Mouse (Mus musculus) gastrocnemius, postnatal 10 days (tissue): ENCODE data around the gene Ttll6. TPM values are rescaled to one million over a fixed set of nuclear protein-coding genes. Genes with fewer than 3 reads are reported as not detected.

Experiments
- DNase-seq: peaks from one replicate; pipeline ENCODE4 v3.0.0; 2021; ENCODE audit warnings: mixed read lengths
- total RNA-seq, 2 experiments: library from RNA; stranded (reverse); gene quantifications; 2 replicates each; pipeline ENCODE4 v1.2.3; 2021

Gene Ttll6
- total RNA-seq, 2 experiments from 2014 or later, result not detected

DNA sequence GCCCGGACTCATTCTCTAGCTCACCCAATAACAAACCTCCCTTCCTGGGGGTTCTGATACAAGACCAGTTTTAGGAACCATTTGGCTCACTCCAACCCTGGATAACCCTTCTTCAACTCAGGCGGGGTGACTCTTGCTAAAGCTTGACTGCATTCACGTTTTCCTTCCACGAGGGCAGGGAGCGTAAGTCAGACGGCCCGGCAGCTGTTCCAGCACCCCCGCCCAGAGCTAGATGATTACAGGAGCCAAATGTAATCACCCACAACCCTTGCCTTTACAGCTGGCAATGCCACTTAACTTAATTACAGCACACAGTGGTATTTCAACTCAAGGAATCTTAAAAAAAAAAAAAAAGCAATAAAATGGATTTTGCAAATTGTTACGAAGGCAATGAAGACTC, 34.5 kb downstream of the Ttll6 start:
- DNase-seq, result no peak

DNA sequence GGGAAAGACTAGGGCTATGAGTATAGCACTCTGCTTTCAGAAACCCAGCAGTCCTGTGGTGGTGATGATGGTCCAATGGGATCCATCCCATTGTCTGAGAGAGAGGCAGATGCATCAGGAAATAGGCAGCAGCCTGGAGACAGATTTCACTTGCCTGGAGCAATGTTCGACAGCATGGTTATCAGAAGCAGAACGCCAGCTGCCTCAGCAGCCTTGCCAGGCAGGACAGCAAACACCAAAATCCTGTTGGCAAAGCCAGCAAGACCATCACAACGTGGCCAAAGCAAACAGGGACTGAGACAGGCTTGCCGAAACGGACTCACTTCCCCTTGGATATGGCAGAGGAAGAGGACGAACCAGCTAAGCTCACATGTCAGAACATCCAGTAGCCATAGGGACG, 35.4 kb downstream of the Ttll6 start:
- no peak for DNase-seq

DNA sequence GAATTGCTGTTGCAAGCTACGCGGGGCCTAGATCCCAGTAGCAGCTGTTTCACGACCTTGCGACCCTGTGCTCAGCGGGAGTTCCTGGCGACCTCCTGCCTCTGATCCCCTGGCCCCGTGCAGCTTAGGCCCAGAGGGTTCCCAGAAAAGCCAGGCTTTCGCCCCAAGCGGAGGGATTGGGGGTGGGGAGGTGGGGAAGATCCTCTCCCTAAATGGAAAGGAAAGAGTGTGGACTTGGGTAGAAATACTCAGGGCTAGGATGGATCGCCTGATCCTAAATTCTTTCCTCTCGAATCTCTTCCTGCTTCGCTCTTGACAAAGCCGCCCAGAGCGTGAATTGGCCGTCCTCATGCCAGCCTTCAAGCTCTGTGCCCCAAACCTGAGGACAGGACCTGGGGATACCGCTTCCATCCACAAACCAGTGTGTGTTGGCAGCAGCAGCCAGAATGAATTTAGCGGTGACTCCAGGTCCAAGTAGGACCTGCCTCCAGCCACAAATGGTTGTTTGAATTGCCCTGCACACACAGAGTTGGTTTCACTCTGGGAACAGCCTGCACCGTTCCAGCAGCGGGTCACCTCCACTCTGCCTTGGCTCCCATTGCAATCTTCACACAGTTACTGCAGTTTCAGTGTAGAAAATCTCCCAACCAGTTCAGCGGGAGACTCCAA, 37.3 kb downstream of the Ttll6 start:
- no peak for DNase-seq

DNA sequence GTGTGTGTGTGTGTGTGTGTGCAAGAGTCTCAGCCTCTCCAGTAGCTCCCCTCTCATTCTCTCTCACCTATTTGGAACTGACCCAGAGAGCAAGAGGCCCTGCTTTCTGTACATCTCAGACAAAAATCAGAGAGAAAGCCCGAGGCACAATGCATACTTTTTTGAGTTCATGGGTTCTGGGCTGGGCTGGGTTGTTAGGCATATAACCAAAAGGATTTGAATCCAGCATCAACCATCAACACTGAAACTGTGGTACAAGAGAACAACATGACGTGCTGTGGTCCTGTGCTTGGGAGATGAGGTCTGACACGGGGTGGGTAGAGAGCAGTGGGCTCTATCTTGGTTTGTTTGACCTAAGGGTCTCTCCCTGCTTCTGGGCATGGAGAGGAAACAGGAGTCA, 38.0 kb downstream of the Ttll6 start:
- no peak for DNase-seq

DNA sequence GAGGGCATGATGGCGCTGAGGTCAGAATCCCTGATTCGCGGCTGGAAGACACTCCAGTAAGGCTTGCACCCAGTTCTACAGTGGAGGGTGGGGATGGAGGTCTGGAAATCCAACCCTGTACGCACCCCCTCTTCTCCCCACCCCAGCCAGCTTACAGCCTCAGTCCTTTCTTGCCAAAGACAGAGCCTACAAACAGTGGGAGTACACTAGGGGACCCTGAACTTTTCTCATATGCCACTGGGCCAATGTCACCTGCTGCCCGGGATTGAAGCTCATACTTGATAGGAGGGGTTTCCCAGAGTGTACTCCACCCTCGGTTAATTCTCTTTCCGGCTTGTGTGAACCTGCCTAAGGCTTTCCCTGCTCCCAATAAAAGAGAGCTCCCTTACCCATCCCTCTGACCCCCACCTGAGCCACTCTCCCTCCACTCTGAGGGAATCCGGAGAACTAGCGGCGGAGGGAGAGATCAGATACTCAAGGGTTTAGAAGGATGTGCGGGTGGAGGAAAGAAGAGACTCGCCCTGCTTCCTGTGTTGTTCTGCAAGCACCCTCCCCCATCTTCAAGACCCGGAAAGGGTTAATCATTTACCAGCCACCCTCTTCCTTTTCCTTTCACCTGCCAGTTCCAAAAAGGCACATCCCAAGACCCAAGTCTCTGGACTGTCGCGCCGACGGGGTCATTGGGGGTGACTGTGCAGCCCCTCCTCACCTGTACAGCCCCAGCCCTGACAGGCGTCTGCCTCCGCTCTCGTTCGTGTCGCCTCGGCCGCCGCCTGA, 39.1 kb downstream of the Ttll6 start:
- DNase-seq, result no peak

DNA sequence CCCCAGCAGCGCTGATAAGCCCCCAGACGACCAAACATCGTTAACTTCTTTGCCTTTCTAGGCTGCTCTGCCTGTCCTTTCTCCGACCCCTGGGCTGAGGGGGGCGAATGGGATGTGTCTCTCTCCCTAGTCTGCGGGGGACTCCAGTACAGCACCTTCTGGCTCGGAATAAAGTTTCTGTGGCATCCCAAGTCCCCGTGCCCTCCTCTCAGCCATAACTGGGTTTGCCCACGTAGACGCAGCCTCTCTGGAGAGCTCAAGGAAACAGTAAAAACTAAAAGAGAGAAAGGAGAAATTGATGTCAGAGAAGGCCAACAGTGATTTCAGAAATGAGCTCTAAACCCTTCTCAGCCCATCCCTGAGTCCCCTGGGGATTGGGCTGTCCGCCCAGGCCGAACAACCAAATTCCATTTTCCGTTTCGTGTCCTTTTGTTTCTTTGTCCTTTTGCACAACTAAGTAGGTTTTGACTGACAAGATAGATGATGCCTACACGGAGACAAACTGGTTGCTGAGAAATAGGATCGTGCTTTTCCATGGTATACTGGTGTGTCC, 39.8 kb downstream of the Ttll6 start:
- no peak for DNase-seq

DNA sequence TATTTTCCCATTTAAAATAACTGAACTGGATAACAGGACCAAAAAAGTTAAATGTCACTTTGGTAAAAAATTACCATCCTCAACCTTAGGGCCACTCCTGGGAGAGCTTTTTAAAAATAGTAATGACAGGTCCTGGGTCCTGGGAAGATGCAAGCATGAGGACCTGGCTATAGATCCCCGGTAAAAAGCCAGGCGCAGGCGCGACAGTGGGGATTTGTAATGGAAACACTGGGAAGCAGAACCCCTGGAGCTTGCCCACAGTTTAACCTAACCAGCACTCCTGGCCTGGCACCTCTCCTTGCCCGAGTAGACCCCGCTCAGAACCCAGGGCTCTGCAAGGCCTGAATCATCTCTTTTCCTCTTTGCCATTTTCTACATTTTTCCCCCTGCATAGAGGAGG, 41.3 kb downstream of the Ttll6 start:
- no peak for DNase-seq

DNA sequence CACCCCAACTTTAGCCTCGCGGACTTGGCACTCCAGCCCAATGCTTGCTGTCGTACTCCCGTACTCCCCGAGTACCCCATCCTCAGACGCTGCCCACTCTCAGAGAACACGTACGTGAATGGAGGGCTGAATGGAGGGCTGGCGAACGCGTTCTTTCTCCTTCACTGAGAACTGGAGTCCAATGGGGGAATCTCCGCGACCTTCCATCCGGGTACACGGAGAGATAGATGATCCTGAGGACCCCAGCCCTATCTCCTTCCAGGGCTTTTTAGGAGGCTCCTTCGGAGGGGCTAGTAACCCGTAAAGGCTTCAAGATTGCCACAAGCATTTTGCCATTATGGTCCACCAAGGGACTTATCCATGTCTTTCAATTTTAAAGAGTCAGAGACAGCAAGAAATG, 41.9 kb downstream of the Ttll6 start:
- no peak for DNase-seq

DNA sequence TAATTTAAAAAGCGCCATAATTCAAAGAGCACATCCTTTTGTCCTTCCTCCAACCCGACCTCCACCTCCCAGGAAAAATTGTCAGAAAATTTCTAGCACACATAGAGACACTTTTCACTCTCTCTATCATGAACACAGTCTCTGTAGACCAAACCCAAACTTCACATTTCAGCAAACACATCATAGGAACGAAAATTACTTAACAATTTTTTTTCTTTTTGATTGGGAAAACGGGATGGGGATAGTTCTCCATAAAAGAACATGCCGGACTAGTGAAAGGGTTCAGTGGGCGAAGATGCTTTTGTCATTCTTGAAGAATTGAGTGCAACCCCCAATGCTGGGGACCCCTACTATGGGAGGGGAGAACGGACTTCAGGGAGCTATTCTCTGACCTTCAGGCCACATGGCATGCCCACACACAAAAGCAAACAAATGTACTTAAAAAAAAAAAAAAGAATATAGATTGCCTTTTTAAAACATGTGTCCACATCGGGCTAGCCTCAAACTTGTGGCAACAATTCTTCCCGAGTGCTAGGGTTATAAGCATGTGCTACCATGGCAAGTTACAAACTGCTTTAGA, 42.5 kb downstream of the Ttll6 start:
- DNase-seq, result no peak

DNA sequence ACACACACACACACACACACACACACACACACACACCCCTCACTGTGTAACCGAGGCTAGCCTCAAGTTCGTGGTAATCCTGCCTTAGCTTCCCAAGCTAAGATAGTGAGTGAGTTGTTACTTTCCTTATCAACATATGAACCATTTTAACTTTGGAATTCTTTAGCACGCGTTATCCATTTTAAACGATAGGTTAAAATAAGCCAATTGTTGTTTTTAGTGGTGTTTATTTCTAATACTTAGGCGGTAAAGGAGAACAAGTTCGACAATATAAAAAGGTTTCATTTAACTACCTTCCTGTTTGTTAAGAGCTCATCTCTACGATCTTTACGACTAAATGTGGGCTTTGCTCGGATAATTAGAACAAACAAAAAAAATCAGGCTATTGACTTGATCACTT, 43.3 kb downstream of the Ttll6 start:
- DNase-seq, result no peak

DNA sequence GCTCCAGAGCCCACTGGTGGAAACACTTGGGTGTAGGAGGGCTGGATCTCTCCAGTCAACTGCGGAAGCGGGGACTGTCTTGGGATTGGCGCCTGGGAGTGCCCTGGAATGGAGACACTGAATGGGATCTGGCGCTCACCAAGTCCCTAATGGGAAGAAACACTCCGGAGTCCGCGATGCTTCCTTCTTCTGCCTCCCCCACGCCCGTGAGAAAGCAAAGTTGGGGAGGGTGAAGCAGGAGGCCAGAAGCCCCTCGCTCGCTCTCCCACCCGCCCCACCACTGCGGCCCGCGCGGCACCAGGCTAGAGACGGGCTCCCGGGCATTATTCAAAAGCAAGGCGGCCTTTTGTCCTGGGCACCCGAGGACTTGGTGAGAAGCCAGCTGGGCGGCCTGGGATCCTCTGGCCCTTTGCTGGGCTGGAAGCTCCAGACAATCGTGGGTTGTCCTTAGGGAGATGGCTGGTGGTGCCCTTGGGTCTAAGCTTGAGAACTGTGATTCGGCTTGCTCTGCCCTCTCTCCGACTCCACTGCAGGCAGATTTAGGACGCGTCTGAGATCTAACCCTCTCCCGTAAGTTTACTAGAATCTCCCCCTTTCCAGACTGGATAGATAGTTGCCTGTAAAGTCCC, 44.1 kb downstream of the Ttll6 start:
- DNase-seq, result no peak

DNA sequence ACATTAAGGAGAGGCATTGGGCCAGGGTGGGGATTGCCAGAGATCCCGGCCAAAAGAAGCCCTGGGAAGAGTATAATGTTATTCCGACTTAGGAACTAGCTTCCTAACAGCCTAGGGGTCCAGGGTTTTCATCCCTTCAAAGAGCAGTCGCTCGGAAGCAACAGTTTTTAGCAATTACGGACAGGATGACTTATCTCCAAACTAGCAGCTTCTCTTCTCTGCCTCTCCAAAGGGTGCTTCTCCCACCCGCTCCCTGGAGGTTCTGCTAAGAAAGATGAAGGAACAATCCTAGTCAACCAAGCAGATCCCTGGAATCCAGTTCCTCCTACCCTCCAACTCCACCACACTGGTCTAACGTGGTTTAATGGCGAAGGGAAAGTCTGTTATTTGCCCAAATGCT, 44.8 kb downstream of the Ttll6 start:
- DNase-seq, result no peak

DNA sequence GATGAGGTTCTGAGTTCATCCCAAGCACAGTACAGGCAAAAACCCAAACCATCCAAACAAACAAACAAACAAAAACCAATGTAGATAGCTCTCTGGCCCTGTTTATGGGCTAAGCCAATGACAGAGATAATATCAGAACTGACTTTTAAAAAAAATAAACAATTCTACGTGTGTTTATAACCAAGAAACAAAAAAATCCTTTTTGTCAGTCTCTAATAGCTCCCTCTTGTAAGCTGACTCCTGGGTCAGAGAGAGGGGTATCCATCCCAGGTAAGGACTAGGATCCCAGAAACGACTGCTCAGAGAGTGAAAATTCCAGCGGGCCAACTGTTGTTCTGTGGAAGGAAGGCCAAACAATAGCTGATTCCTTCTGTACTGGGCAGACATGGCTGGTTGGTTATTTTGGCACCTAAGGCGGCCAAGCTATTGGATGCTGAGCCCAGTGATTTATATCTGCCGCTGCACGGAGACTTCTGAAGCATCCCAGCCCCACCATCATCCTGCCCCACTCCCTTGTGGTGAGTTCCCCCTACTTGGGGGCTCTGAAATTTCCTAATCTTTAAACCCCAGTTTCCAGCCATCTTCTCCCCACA, 45.4 kb downstream of the Ttll6 start:
- no peak for DNase-seq

DNA sequence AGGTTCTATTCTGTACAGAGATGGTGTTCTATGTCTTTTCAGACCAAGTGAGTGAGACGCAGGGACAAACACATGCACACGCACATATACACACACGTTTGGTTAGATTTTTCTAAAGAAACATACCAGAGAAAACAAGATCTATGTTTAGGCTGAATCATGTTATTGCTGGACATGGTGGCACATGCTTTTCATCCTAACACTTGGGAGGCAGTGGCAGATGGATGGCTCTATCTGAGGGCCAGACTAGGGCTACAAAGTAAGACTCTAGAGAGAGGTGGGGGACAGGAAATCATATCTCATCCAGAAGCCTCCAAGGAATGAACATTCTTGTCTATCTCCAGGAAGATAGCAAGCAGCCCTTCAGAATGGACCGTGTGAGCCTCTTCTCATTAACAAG, 47.5 kb downstream of the Ttll6 start:
- DNase-seq, result no peak

DNA sequence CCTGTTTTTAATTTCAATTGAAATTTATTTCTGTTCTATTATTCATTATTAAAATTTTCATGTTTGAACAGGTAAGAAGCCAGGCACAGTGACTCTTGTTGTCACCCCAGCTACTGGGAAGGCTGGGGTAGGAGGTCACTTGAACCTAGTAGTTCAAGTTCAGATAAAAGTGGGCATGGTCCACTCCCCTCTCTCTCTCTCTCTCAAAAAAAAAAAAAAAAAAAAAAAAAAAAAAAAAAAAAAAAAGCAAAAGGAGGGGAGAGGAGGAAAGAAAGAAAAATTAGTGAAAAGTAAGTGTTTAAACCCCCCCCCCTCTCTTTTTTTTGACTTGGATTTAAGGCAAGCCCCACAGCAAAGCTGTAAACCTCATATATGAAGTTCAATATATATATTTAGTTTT, 50.6 kb downstream of the Ttll6 start:
- no peak for DNase-seq

DNA sequence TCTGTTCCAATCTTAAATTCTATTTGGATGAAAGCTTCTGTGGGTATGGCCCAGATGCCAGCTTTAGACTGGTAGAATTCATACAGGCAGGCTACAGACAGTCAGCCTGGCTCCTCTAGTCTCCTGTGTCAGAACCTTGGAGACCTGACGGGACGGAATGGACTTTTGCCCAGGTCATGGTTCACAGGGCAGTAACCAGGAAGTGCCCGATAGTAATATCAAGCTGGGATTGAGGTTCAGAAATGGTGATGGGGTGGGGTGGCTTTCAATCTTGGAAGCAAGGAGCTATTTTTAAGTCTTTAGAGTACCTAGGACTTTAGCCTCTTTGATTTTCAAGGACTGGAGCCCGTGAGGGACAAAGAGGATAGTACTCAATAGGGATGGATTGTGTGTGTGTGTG, 53.7 kb downstream of the Ttll6 start:
- no peak for DNase-seq

DNA sequence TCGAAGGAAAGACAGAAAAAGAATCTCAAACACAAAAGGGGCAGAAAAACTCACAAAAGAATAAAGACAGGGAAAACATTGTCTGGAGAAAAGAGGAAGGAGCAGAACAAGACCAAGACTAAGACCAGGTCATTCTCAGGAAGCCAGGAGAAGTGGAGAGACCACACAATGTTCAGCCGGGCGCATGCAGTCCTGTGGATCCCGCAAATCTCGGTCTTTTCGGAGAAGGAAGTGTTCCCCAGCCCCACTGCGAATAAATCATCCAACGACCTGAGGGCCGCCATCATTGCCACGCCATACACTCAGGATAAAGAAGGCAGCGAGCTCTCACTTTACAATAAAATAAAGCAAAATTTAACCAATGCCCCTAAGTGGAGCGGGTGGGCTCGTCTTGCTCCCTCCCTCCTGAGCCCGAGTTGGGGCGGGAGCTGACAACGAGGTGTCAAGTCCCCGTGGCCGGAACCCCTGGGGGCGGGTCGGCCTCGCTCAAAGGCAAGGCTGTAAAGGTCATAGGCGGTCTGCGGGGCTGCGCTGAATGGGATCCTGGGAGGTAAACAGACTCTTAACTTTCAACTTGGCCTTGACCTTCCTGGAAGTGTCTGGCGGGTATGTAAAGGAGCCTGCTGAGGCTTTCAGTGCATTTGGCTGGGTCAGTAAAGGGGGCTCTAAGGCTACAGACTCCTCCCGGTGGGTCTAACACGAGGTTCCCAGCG, 56.4 kb downstream of the Ttll6 start:
- no peak for DNase-seq

DNA sequence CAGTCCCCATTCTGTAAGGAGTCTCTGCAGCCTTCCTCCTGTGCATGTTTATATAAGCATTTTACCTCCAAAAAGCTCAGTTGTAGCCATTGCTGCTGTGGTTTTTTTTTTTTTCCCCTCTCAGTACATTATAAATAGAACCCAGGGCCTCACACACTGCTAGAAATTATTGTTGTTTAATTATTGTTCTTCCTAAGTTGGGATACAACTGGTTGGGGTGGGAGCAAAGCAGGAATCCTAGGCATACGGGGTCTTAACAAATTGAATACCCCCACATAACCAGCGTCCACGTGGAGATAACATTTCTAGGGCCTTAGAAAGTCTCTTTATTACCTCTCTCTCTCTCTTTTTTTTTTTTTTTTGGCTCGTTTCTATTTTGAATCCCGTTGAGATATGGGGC, 57.5 kb downstream of the Ttll6 start:
- no peak for DNase-seq

DNA sequence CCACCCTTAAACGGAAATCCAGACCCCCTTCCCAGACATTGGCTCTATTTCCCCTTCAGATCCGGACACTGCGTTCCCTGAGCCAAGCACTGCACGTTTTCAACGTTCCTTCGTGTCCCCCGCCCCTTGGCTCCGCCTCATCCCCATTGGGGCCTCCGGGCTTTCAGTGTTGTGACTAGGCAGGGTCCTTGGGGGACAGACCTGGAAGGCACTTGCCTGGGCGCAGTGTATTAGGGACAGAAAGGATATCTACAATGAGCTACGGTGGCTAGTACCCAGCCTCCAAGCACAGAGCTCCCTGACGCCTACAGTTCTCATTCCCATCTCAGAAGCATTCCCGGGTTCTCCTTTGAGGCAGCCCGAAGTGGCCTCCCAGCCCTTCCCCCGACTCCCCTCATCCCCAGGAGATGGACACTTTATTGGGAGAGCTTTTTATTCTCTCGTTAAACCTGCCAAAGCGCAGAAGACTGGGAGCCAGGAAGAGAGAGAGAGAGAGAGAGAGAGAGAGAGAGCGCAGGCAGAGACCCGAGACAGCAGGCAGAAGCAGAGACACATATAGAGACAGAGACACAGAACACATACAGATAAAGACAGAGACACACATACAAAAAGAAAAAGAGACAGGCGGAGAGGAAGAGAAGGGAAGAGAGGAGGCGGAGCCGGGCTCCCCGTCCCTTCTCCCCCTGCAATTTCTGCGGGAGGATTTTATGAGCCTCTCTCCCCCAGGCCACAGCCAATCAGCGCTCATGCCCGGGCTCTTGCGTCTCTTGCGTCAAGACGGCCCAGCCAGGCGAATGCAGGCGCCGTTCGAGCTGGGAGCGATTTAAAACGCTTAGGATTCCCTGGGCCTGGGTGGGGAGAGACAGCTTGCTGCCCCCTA, 60.2 kb downstream of the Ttll6 start, which contains the start of gene Hoxb13:
Gene Hoxb13, plus strand, starts transcription at position 796 of the 880 bp plus-strand sequence.
- no peak for DNase-seq

DNA sequence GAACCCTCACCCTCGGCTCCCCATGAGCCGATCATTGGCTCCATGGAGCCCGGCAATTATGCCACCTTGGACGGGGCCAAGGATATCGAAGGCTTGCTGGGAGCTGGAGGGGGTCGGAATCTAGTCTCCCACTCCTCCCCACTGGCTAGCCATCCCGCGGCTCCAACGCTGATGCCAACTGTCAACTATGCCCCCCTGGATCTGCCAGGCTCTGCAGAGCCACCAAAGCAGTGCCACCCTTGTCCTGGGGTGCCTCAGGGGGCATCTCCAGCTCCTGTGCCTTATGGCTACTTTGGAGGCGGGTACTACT, 60.8 kb downstream of the Ttll6 start:
- no peak for DNase-seq
